In genomic region chr7:81860996-81861395, GRCm38 (mm10) we compare ENCODE assay signal across 11 mouse cellular contexts. TPM values are rescaled to one million over a fixed set of nuclear protein-coding genes. Genes with fewer than 3 reads are reported as not detected.
DNase-seq lines count a peak whose midpoint lies in the region; ATAC-seq and TF ChIP-seq lines count a peak whose summit lies in the region.
"Had no signal": no experiment of that assay in that cellular context is flagged by ENCODE, and none has a peak within 500 bp of the region (broad histone marks: within the 10 kb centered on the region; RNA-seq: fewer than 3 reads in every experiment).

No protein-coding gene starts in this region.

- peak overlapping the region; percentile 73; the same call in 1 of the 2 replicates for H3K4me3 ChIP-seq in forebrain, embryonic 10.5 days
- H3K4me3 ChIP-seq in forebrain, postnatal 0 days (ENCODE audit: low read depth, low read length) = no peak overlapping the region
- no peak overlapping the region for H3K4me3 ChIP-seq in lung, postnatal 0 days (ENCODE audit: low read depth, low read length)
- H3K4me3 ChIP-seq in lung, adult 2 months (replicated peaks; ENCODE audit: extremely low read depth, low read depth, low read length) = no peak overlapping the region
- peak overlapping the region; percentile 74 for H3K4me3 ChIP-seq in macrophage (ENCODE audit: inconsistent target)

- 76% methylated on average over 5 of the region's 5 CpGs for WGBS in forebrain, embryonic 10.5 days
- 83% methylated on average over 5 of the region's 5 CpGs for WGBS in forebrain, postnatal 0 days
- 44% methylated on average over 5 of the region's 5 CpGs for WGBS in lung, postnatal 0 days
- 40% methylated on average over 5 of the region's 5 CpGs for WGBS in lung, adult 2 months
- WGBS in macrophage (ENCODE audit: missing documents) = 2% methylated on average over 5 of the region's 5 CpGs

- H3K9ac ChIP-seq in forebrain, postnatal 0 days = no peak overlapping the region
- no peak overlapping the region for H3K9ac ChIP-seq in lung, postnatal 0 days (replicated peaks; ENCODE audit: low read depth)

- H3K27ac ChIP-seq in forebrain, embryonic 10.5 days = no peak overlapping the region
- no peak overlapping the region for H3K27ac ChIP-seq in forebrain, postnatal 0 days (ENCODE audit: low read depth, low read length)
- 0 out of 2 replicates have a peak overlapping the region, but pooled peaks have one; percentile 7 for H3K27ac ChIP-seq in lung, postnatal 0 days (ENCODE audit: low read length)
- H3K27ac ChIP-seq in macrophage = peak overlapping the region; percentile 94

- H3K4me2 ChIP-seq in forebrain, postnatal 0 days (ENCODE audit: low read depth) = no peak overlapping the region
- H3K4me2 ChIP-seq in lung, postnatal 0 days (replicated peaks; ENCODE audit: low read depth, low read length) = peak overlapping the region; percentile 34; the same call in 1 of the 2 replicates

- peaks cover 57% of the 10 kb centered on the region for H3K79me2 ChIP-seq in macrophage (ENCODE audit: inconsistent target)

- no peak for TF ChIP-seq EP300 in lung, postnatal 0 days (IDR thresholded peaks at IDR 0.05)

- peaks cover 60% of the 10 kb centered on the region for H3K27me3 ChIP-seq in forebrain, embryonic 10.5 days (ENCODE audit: poor library complexity, severe bottlenecking)
- no peaks in the 10 kb centered on the region; the same call in 1 of the 2 replicates for H3K27me3 ChIP-seq in forebrain, postnatal 0 days (ENCODE audit: insufficient read depth, low read length)
- H3K27me3 ChIP-seq in lung, postnatal 0 days (replicated peaks; ENCODE audit: insufficient read depth, low read length) = 0 out of 2 replicates have a peak, but pooled peaks cover 6% of the 10 kb centered on the region

- H3K9me3 ChIP-seq in forebrain, embryonic 10.5 days = no peaks in the 10 kb centered on the region
- no peaks in the 10 kb centered on the region for H3K9me3 ChIP-seq in forebrain, postnatal 0 days (ENCODE audit: low read length)
- no peaks in the 10 kb centered on the region for H3K9me3 ChIP-seq in lung, postnatal 0 days (ENCODE audit: low read length)

- no peak for ATAC-seq in forebrain, postnatal 0 days
- no peak for ATAC-seq in lung, postnatal 0 days
- ATAC-seq in activated CD4-positive, CD25-positive, alpha-beta regulatory T cell, adult 4 months = no peak

- no peak for DNase-seq in forebrain, embryonic 10.5 days (ENCODE audit: extremely low spot score, low spot score)
- DNase-seq in forebrain, postnatal 0 days = no peak
- DNase-seq in lung, postnatal 0 days (ENCODE audit: low spot score) = no peak
- no peak for DNase-seq in lung, adult 2 months
- peak; percentile 77 for DNase-seq in thymus, postnatal 14 days
- DNase-seq in layer of hippocampus, adult 18-20 months (ENCODE audit: low spot score in 2 of 2) = no peak
- DNase-seq: gastrocnemius, postnatal 14 days had no signal

- no peak for TF ChIP-seq CTCF in forebrain, postnatal 0 days (IDR thresholded peaks at IDR 0.05; ENCODE audit: low read depth)
- TF ChIP-seq CTCF in lung, postnatal 0 days (IDR thresholded peaks at IDR 0.05) = no peak
- no peak for TF ChIP-seq CTCF in lung, adult 2 months (IDR thresholded peaks at IDR 0.05; ENCODE audit: insufficient read depth, low read length)

- H3K4me1 ChIP-seq in forebrain, embryonic 10.5 days = peaks cover 43% of the 10 kb centered on the region
- H3K4me1 ChIP-seq in forebrain, postnatal 0 days (ENCODE audit: insufficient read depth) = no peaks in the 10 kb centered on the region
- H3K4me1 ChIP-seq in lung, postnatal 0 days (ENCODE audit: insufficient read depth, low read depth, low read length) = no peaks in the 10 kb centered on the region
- peaks cover 9% of the 10 kb centered on the region; the same call in 1 of the 2 replicates for H3K4me1 ChIP-seq in lung, adult 2 months (ENCODE audit: control insufficient read depth, insufficient read depth, low read length)

- TF ChIP-seq POLR2A in lung, adult 2 months (IDR thresholded peaks at IDR 0.05; ENCODE audit: borderline replicate concordance, extremely low read depth, low read depth, low read length) = no peak

- H3K36me3 ChIP-seq in forebrain, embryonic 10.5 days (replicated peaks) = no peaks in the 10 kb centered on the region
- no peaks in the 10 kb centered on the region for H3K36me3 ChIP-seq in forebrain, postnatal 0 days (ENCODE audit: insufficient read depth)
- no peaks in the 10 kb centered on the region for H3K36me3 ChIP-seq in lung, postnatal 0 days (ENCODE audit: insufficient read depth, low read length)
- H3K36me3 ChIP-seq in macrophage (ENCODE audit: inconsistent target) = peaks cover 14% of the 10 kb centered on the region

RNA-seq across cellular contexts. Expression of gene Tm6sf1, which starts 2.2 kb away (rescaled TPM):
- polyA plus RNA-seq in forebrain, embryonic 10.5 days (2016; fragmentation: Nextera tagmentation; extraction: Ambion mirVana) = 11.2 and 11.7 TPM in 2 replicates
- total RNA-seq in forebrain, postnatal 0 days (2014; rRNA removed) = 5.4 and 12.9 TPM in 2 replicates
- 5.0 and 7.0 TPM in 2 replicates for polyA plus RNA-seq in forebrain, postnatal 0 days (2015; fragmentation: Nextera tagmentation; extraction: Ambion mirVana)
- 12.8 and 14.4 TPM in 2 replicates for polyA plus RNA-seq in lung, postnatal 0 days (2015; fragmentation: Nextera tagmentation; extraction: Ambion mirVana)
- 74.5 and 82.3 TPM in 2 replicates for polyA plus RNA-seq in lung, adult 2 months (2012; rRNA removed)
- total RNA-seq in macrophage (2018; cell fraction: chromatin; rRNA removed) = 100 to 1,000 TPM in 24 of 26 experiments, 10 to 100 TPM in 2; 42.9 to 414 (median 222) TPM
- total RNA-seq in macrophage (2018; cell fraction: cytosol; rRNA removed) = 100 to 1,000 TPM in 6 of 26 experiments, 10 to 100 TPM in 20; 52.5 to 116 (median 90.3) TPM
- 100 to 1,000 TPM in 22 of 26 experiments, 10 to 100 TPM in 4; 56.2 to 552 (median 176) TPM for total RNA-seq in macrophage (2018; cell fraction: nucleus; rRNA removed)
- 72.9 to 199 TPM (median 101 TPM) in 3 replicates for polyA plus RNA-seq in macrophage (2018)
- total RNA-seq in layer of hippocampus, adult 18-20 months (2021) = 10 to 100 TPM; 10.2 to 14.3 TPM
- 1 to 10 TPM; 7.7 to 9.4 TPM for polyA plus RNA-seq in activated CD4-positive, CD25-positive, alpha-beta regulatory T cell, adult 4 months (2017; shearing (Covaris generic))

RNA-seq across cellular contexts. Expression of gene Gm10160, which starts 5.4 kb away (rescaled TPM):
- not detected in 2 replicates for polyA plus RNA-seq in forebrain, embryonic 10.5 days (2016; fragmentation: Nextera tagmentation; extraction: Ambion mirVana)
- total RNA-seq in forebrain, postnatal 0 days (2014; rRNA removed) = not detected in 2 replicates
- not detected in 2 replicates for polyA plus RNA-seq in forebrain, postnatal 0 days (2015; fragmentation: Nextera tagmentation; extraction: Ambion mirVana)
- polyA plus RNA-seq in lung, postnatal 0 days (2015; fragmentation: Nextera tagmentation; extraction: Ambion mirVana) = not detected in 2 replicates
- not detected in 2 replicates for polyA plus RNA-seq in lung, adult 2 months (2012; rRNA removed)
- not detected for total RNA-seq in macrophage (2018; cell fraction: chromatin; rRNA removed)
- total RNA-seq in macrophage (2018; cell fraction: cytosol; rRNA removed) = not detected
- total RNA-seq in macrophage (2018; cell fraction: nucleus; rRNA removed) = not detected
- polyA plus RNA-seq in macrophage (2018) = not detected in 3 replicates
- not detected for total RNA-seq in layer of hippocampus, adult 18-20 months (2021)
- polyA plus RNA-seq in activated CD4-positive, CD25-positive, alpha-beta regulatory T cell, adult 4 months (2017; shearing (Covaris generic)) = not detected
- total RNA-seq: gastrocnemius, postnatal 14 days; layer of hippocampus, adult 8-10 months had no signal
- polyA plus RNA-seq: C2C12 had no signal

RNA-seq across cellular contexts. Expression of gene Btbd1, which starts 31.8 kb away (rescaled TPM):
- polyA plus RNA-seq in forebrain, embryonic 10.5 days (2016; fragmentation: Nextera tagmentation; extraction: Ambion mirVana) = 56.6 and 60.7 TPM in 2 replicates
- 142 TPM in 2 replicates for total RNA-seq in forebrain, postnatal 0 days (2014; rRNA removed)
- polyA plus RNA-seq in forebrain, postnatal 0 days (2015; fragmentation: Nextera tagmentation; extraction: Ambion mirVana) = 101 and 104 TPM in 2 replicates
- polyA plus RNA-seq in lung, postnatal 0 days (2015; fragmentation: Nextera tagmentation; extraction: Ambion mirVana) = 51.8 and 54.3 TPM in 2 replicates
- 27.4 and 28.7 TPM in 2 replicates for polyA plus RNA-seq in lung, adult 2 months (2012; rRNA removed)
- total RNA-seq in macrophage (2018; cell fraction: chromatin; rRNA removed) = 100 to 1,000 TPM in 12 of 26 experiments, 10 to 100 TPM in 14; 43.4 to 253 (median 95.3) TPM
- 10 to 100 TPM; 33.3 to 80.0 (median 54.7) TPM for total RNA-seq in macrophage (2018; cell fraction: cytosol; rRNA removed)
- 100 to 1,000 TPM in 5 of 26 experiments, 10 to 100 TPM in 21; 29.6 to 130 (median 74.0) TPM for total RNA-seq in macrophage (2018; cell fraction: nucleus; rRNA removed)
- 50.7 to 145 TPM (median 61.2 TPM) in 3 replicates for polyA plus RNA-seq in macrophage (2018)
- 100 to 1,000 TPM; 105 to 109 TPM for total RNA-seq in layer of hippocampus, adult 18-20 months (2021)
- 10 to 100 TPM; 13.4 to 23.6 TPM for polyA plus RNA-seq in activated CD4-positive, CD25-positive, alpha-beta regulatory T cell, adult 4 months (2017; shearing (Covaris generic))

Comparison
In these comparisons a context has a peak if more than half of its experiments do, and no peak if none do; other contexts are left out.
1. H3K4me3 ChIP-seq: peak in forebrain, embryonic 10.5 days (single experiment) and macrophage (single experiment); none in forebrain, postnatal 0 days (single experiment), lung, postnatal 0 days (single experiment) and lung, adult 2 months (single experiment).
2. H3K27ac ChIP-seq: peak in lung, postnatal 0 days (single experiment) and macrophage (single experiment); none in forebrain, embryonic 10.5 days (single experiment) and forebrain, postnatal 0 days (single experiment).